ENCODE assay signal across 21 mouse cellular contexts in genomic region chr12:76603779-76604178, GRCm38 (mm10).
DNase-seq lines count a peak whose midpoint lies in the region; ATAC-seq and TF ChIP-seq lines count a peak whose summit lies in the region.
"Had no signal": no experiment of that assay in that cellular context is flagged by ENCODE, and none has a peak within 500 bp of the region (broad histone marks: within the 10 kb centered on the region; RNA-seq: fewer than 3 reads in every experiment).

No protein-coding gene starts in this region.

- no peak for TF ChIP-seq CTCF in heart, postnatal 0 days (IDR thresholded peaks at IDR 0.05; ENCODE audit: low read depth)
- TF ChIP-seq CTCF in heart, adult 2 months (IDR thresholded peaks at IDR 0.05) = no peak
- no peak for TF ChIP-seq CTCF in stomach, postnatal 0 days (IDR thresholded peaks at IDR 0.05; ENCODE audit: low read depth)

- H3K36me3 ChIP-seq in heart, postnatal 0 days (replicated peaks; ENCODE audit: control insufficient read depth, insufficient read depth, low read length) = peaks cover 55% of the 10 kb centered on the region
- no peaks in the 10 kb centered on the region for H3K36me3 ChIP-seq in heart, adult 2 months (ENCODE audit: control insufficient read depth, insufficient read depth, low read length)
- H3K36me3 ChIP-seq in stomach, embryonic 16.5 days (ENCODE audit: control insufficient read depth, insufficient read depth, low read length) = no peaks in the 10 kb centered on the region
- H3K36me3 ChIP-seq in stomach, postnatal 0 days (ENCODE audit: control insufficient read depth, insufficient read depth, low read length) = no peaks in the 10 kb centered on the region
- no peaks in the 10 kb centered on the region for H3K36me3 ChIP-seq in limb, embryonic 15.5 days
- H3K36me3 ChIP-seq: embryonic facial prominence, embryonic 12.5 days; forebrain, embryonic 12.5 days; hindbrain, embryonic 10.5 days had no signal

- TF ChIP-seq EP300 in heart, postnatal 0 days (IDR thresholded peaks at IDR 0.05; ENCODE audit: low read depth) = no peak
- TF ChIP-seq EP300 in heart, adult 2 months (IDR thresholded peaks at IDR 0.05; ENCODE audit: insufficient read depth, low read depth, low read length) = no peak
- TF ChIP-seq EP300 in stomach, postnatal 0 days (optimal IDR thresholded peaks at IDR 0.05) = no peak

- no peak for DNase-seq in heart, postnatal 0 days (ENCODE audit: low spot score)
- DNase-seq in heart, adult 2 months = no peak
- no peak for DNase-seq in stomach, postnatal 0 days (ENCODE audit: low spot score)
- no peak for DNase-seq in ovary, postnatal 36 days (ENCODE audit: low spot score)
- DNase-seq: adrenal gland, postnatal 10 days; B cell, adult 2 months; cerebellum, adult 11 months; cerebellum, adult 8-10 months; cerebellum, postnatal 14 days; embryo, embryonic 11 days; gastrocnemius, adult 2 months; gastrocnemius, postnatal 25 days had no signal

- no peak overlapping the region for H3K9ac ChIP-seq in heart, postnatal 0 days (replicated peaks; ENCODE audit: low read depth, low read length)
- no peak overlapping the region for H3K9ac ChIP-seq in heart, adult 2 months (ENCODE audit: low read depth, low read length)
- H3K9ac ChIP-seq in stomach, embryonic 16.5 days (ENCODE audit: low read length) = no peak overlapping the region
- H3K9ac ChIP-seq in stomach, postnatal 0 days (ENCODE audit: low read length) = no peak overlapping the region
- no peak overlapping the region for H3K9ac ChIP-seq in limb, embryonic 15.5 days
- H3K9ac ChIP-seq: embryonic facial prominence, embryonic 12.5 days; forebrain, embryonic 12.5 days; heart, embryonic 15.5 days; hindbrain, embryonic 14.5 days had no signal

- intact Hi-C loops in heart, adult 2 months (cut with DNase I) = no loop called here

- no peak for TF ChIP-seq POLR2A in heart, adult 2 months (IDR thresholded peaks at IDR 0.05; ENCODE audit: insufficient read depth, low read depth, low read length)

- H3K9me3 ChIP-seq in heart, postnatal 0 days (replicated peaks; ENCODE audit: control insufficient read depth, low read length) = no peaks in the 10 kb centered on the region
- H3K9me3 ChIP-seq in stomach, embryonic 16.5 days (replicated peaks; ENCODE audit: control insufficient read depth, low read length) = no peaks in the 10 kb centered on the region
- H3K9me3 ChIP-seq in stomach, postnatal 0 days (ENCODE audit: control insufficient read depth, low read length) = no peaks in the 10 kb centered on the region
- H3K9me3 ChIP-seq in limb, embryonic 15.5 days = no peaks in the 10 kb centered on the region
- H3K9me3 ChIP-seq: embryonic facial prominence, embryonic 12.5 days; forebrain, embryonic 12.5 days; heart, embryonic 15.5 days; hindbrain, embryonic 10.5 days had no signal

- H3K4me2 ChIP-seq in heart, postnatal 0 days (ENCODE audit: low read depth, low read length) = no peak overlapping the region
- no peak overlapping the region for H3K4me2 ChIP-seq in stomach, embryonic 16.5 days (ENCODE audit: low read depth, low read length)
- H3K4me2 ChIP-seq in stomach, postnatal 0 days (replicated peaks; ENCODE audit: low read depth) = no peak overlapping the region
- H3K4me2 ChIP-seq in limb, embryonic 15.5 days = no peak overlapping the region
- H3K4me2 ChIP-seq: embryonic facial prominence, embryonic 12.5 days; forebrain, embryonic 12.5 days; heart, embryonic 11.5 days; heart, embryonic 15.5 days; hindbrain, embryonic 14.5 days had no signal

- no peaks in the 10 kb centered on the region for H3K79me2 ChIP-seq in heart, adult 2 months (replicated peaks; ENCODE audit: control insufficient read depth, insufficient read depth, low read length)

- H3K27ac ChIP-seq in heart, postnatal 0 days (ENCODE audit: low read depth) = no peak overlapping the region
- no peak overlapping the region for H3K27ac ChIP-seq in heart, adult 2 months
- H3K27ac ChIP-seq in stomach, embryonic 16.5 days (ENCODE audit: low read length) = no peak overlapping the region
- no peak overlapping the region for H3K27ac ChIP-seq in stomach, postnatal 0 days (replicated peaks)
- H3K27ac ChIP-seq in limb, embryonic 15.5 days = no peak overlapping the region
- H3K27ac ChIP-seq: embryonic facial prominence, embryonic 12.5 days; forebrain, embryonic 12.5 days; gastrocnemius, adult 2 months; heart, embryonic 15.5 days; hindbrain, embryonic 10.5 days; hindbrain, embryonic 14.5 days had no signal

- H3K4me3 ChIP-seq in heart, postnatal 0 days (ENCODE audit: low read depth, low read length) = no peak overlapping the region
- H3K4me3 ChIP-seq in heart, adult 2 months = no peak overlapping the region
- H3K4me3 ChIP-seq in stomach, embryonic 16.5 days (replicated peaks; ENCODE audit: low read length) = no peak overlapping the region
- no peak overlapping the region for H3K4me3 ChIP-seq in stomach, postnatal 0 days (ENCODE audit: low read depth, low read length)
- H3K4me3 ChIP-seq in limb, embryonic 15.5 days = no peak overlapping the region
- H3K4me3 ChIP-seq: embryonic facial prominence, embryonic 12.5 days; forebrain, embryonic 12.5 days; gastrocnemius, adult 2 months; heart, embryonic 15.5 days; hindbrain, embryonic 10.5 days had no signal

- WGBS in heart, postnatal 0 days = 72% methylated on average over 9 of the region's 9 CpGs
- WGBS in heart, adult 2 months = 81% methylated on average over 9 of the region's 9 CpGs
- WGBS in stomach, embryonic 16.5 days = 69% methylated on average over 9 of the region's 9 CpGs
- WGBS in stomach, postnatal 0 days = 62% methylated on average over 9 of the region's 9 CpGs
- WGBS in limb, embryonic 15.5 days = 74% methylated on average over 9 of the region's 9 CpGs

- H3K27me3 ChIP-seq in heart, postnatal 0 days (ENCODE audit: control insufficient read depth, insufficient read depth, low read length) = no peaks in the 10 kb centered on the region
- H3K27me3 ChIP-seq in heart, adult 2 months (ENCODE audit: control insufficient read depth, insufficient read depth, low read length) = no peaks in the 10 kb centered on the region
- H3K27me3 ChIP-seq in stomach, embryonic 16.5 days (ENCODE audit: control insufficient read depth, insufficient read depth, low read length) = no peaks in the 10 kb centered on the region
- no peaks in the 10 kb centered on the region for H3K27me3 ChIP-seq in stomach, postnatal 0 days (ENCODE audit: control insufficient read depth, insufficient read depth, low read length)
- no peaks in the 10 kb centered on the region for H3K27me3 ChIP-seq in limb, embryonic 15.5 days
- H3K27me3 ChIP-seq: embryonic facial prominence, embryonic 12.5 days; forebrain, embryonic 12.5 days; heart, embryonic 15.5 days had no signal

- ATAC-seq in heart, postnatal 0 days (ENCODE audit: insufficient read depth, low read depth) = 0 out of 2 replicates have a peak, but pooled peaks have one; percentile 15
- ATAC-seq in stomach, embryonic 16.5 days (ENCODE audit: insufficient read depth, low FRiP score) = peak; percentile 14; the same call in 1 of the 2 replicates
- ATAC-seq in stomach, postnatal 0 days (ENCODE audit: low FRiP score, low TSS enrichment) = no peak
- ATAC-seq in limb, embryonic 15.5 days (ENCODE audit: insufficient number of reproducible peaks, low FRiP score, low TSS enrichment, low read depth) = peak; percentile 55; the same call in 1 of the 2 replicates
- ATAC-seq: forebrain, embryonic 16.5 days had no signal

- H3K4me1 ChIP-seq in heart, postnatal 0 days (ENCODE audit: control insufficient read depth, insufficient read depth) = no peaks in the 10 kb centered on the region
- H3K4me1 ChIP-seq in heart, adult 2 months (ENCODE audit: control insufficient read depth, insufficient read depth, low read length) = no peaks in the 10 kb centered on the region
- no peaks in the 10 kb centered on the region for H3K4me1 ChIP-seq in stomach, embryonic 16.5 days (ENCODE audit: control insufficient read depth, insufficient read depth, low read length)
- H3K4me1 ChIP-seq in stomach, postnatal 0 days (replicated peaks; ENCODE audit: control insufficient read depth, insufficient read depth) = no peaks in the 10 kb centered on the region
- H3K4me1 ChIP-seq in limb, embryonic 15.5 days = peaks cover 8% of the 10 kb centered on the region; the same call in 1 of the 2 replicates
- H3K4me1 ChIP-seq: embryonic facial prominence, embryonic 12.5 days; heart, embryonic 15.5 days had no signal
